Mouse (Mus musculus): Measurements from ENCODE around the gene Itgax. TPM values are rescaled to one million over a fixed set of nuclear protein-coding genes. Genes with fewer than 3 reads are reported as not detected.

The Itgax gene
- 3.2 TPM for polyA plus RNA-seq (2014; fragmentation: Illumina TruSeq; extraction: RNeasy Lipid Tissue Mini Kit (QIAGEN cat#74804); ENCODE audit: low read depth, low replicate concordance)

DNA sequence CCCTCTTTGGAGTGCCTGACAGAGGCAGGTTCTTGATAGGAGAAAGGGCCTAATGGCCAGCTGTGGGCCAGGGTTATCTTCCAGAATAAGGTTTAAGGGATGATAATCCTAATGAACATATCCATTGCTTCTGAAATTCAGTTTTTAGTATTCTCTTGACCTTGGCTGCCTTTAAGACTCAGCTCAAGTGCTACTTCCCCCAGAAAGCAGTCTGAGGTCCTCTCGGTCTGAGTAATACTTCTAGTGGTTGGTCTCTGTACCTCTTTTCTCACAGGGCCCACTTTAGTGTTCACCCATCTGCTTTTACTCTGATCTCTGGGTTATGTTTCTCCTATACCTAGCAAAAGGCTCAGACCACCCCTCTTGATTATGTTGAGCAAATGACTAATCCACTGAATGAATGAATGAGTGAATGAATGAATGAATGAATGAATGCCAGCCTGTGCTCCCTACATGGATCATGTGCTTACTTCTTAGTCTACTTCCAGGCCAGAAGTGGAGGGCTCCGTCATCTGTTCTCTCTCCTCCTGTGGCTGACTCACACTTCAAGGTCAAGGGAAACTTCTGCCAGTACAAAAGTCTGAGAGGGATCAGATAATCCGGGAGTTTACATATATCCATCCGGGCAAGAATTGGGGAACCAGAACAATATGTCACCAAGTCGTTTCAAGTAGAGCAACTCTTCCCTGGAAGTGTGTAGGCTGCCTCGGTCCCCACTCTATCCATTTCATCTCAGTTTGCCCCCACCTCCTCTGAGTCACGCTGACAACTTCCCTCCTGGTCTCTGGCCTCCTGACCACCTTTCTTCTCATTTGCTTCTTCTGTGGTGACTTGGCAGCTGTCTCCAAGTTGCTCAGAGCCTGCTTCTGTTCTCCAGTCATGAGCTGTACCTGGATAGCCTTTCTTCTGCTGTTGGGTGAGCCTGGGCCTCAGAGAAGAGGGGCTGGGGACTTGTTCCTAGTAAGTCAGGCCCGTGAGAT lies at the start of gene Itgax:
TSS of gene Itgax (plus strand) at position 807 of the 980 bp plus-strand sequence.

DNA sequence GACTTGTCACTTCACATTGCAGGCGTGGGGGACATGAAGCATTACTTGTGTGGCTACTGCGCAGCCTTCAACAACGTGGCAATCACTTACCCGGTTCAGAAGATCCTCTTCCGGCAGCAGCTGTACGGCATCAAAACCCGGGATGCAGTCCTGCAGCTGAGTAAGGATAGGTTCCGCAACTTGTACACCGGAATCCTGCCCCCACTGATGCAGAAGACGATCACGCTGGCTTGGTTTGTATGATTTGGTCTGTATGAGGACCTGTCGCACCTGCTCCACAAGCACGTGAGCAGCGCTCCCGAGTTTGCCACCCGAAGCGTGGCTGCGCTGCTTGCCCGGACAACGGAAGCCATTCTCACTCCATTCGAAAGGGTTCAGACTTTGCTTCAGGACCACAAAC lies 24.7 kb downstream of the Itgax start, which contains the start of gene Itgad:
TSS of gene Itgad (plus strand) at position 301 of the 400 bp plus-strand sequence.

Other genes with a start within 250 kb of the Itgax start
- 1.4 TPM for gene Prss53, start 238.6 kb upstream of the Itgax start, polyA plus RNA-seq (2014; fragmentation: Illumina TruSeq; extraction: RNeasy Lipid Tissue Mini Kit (QIAGEN cat#74804); ENCODE audit: low read depth, low replicate concordance)
- gene Gm21974, start 234.1 kb upstream of the Itgax start, polyA plus RNA-seq (2014; fragmentation: Illumina TruSeq; extraction: RNeasy Lipid Tissue Mini Kit (QIAGEN cat#74804); ENCODE audit: low read depth, low replicate concordance): not detected
- 119 TPM for gene Vkorc1, start 233.9 kb upstream of the Itgax start, polyA plus RNA-seq (2014; fragmentation: Illumina TruSeq; extraction: RNeasy Lipid Tissue Mini Kit (QIAGEN cat#74804); ENCODE audit: low read depth, low replicate concordance)
- gene Bckdk, start 225.5 kb upstream of the Itgax start, polyA plus RNA-seq (2014; fragmentation: Illumina TruSeq; extraction: RNeasy Lipid Tissue Mini Kit (QIAGEN cat#74804); ENCODE audit: low read depth, low replicate concordance): 67.6 TPM
- 28.2 TPM for gene Kat8, start 217.0 kb upstream of the Itgax start, polyA plus RNA-seq (2014; fragmentation: Illumina TruSeq; extraction: RNeasy Lipid Tissue Mini Kit (QIAGEN cat#74804); ENCODE audit: low read depth, low replicate concordance)
- gene Prss8, start 199.4 kb upstream of the Itgax start, polyA plus RNA-seq (2014; fragmentation: Illumina TruSeq; extraction: RNeasy Lipid Tissue Mini Kit (QIAGEN cat#74804); ENCODE audit: low read depth, low replicate concordance): 46.6 TPM
- gene Prss36, start 182.8 kb upstream of the Itgax start, polyA plus RNA-seq (2014; fragmentation: Illumina TruSeq; extraction: RNeasy Lipid Tissue Mini Kit (QIAGEN cat#74804); ENCODE audit: low read depth, low replicate concordance): 15.2 TPM
- 459 TPM for gene Fus, start 162.1 kb upstream of the Itgax start, polyA plus RNA-seq (2014; fragmentation: Illumina TruSeq; extraction: RNeasy Lipid Tissue Mini Kit (QIAGEN cat#74804); ENCODE audit: low read depth, low replicate concordance)
- 32.7 TPM for gene Pycard, start 135.7 kb upstream of the Itgax start, polyA plus RNA-seq (2014; fragmentation: Illumina TruSeq; extraction: RNeasy Lipid Tissue Mini Kit (QIAGEN cat#74804); ENCODE audit: low read depth, low replicate concordance)
- 0.87 TPM for gene Trim72, start 125.6 kb upstream of the Itgax start, polyA plus RNA-seq (2014; fragmentation: Illumina TruSeq; extraction: RNeasy Lipid Tissue Mini Kit (QIAGEN cat#74804); ENCODE audit: low read depth, low replicate concordance)
- gene Itgam, start 66.9 kb upstream of the Itgax start, polyA plus RNA-seq (2014; fragmentation: Illumina TruSeq; extraction: RNeasy Lipid Tissue Mini Kit (QIAGEN cat#74804); ENCODE audit: low read depth, low replicate concordance): 13.7 TPM
- 0.06 TPM for gene Gm49368, start 66.9 kb upstream of the Itgax start, polyA plus RNA-seq (2014; fragmentation: Illumina TruSeq; extraction: RNeasy Lipid Tissue Mini Kit (QIAGEN cat#74804); ENCODE audit: low read depth, low replicate concordance)
- 0.22 TPM for gene Itgad, start 24.8 kb downstream of the Itgax start, polyA plus RNA-seq (2014; fragmentation: Illumina TruSeq; extraction: RNeasy Lipid Tissue Mini Kit (QIAGEN cat#74804); ENCODE audit: low read depth, low replicate concordance)
- gene Cox6a2, start 76.8 kb downstream of the Itgax start, polyA plus RNA-seq (2014; fragmentation: Illumina TruSeq; extraction: RNeasy Lipid Tissue Mini Kit (QIAGEN cat#74804); ENCODE audit: low read depth, low replicate concordance): not detected
- 9.3 TPM for gene Armc5, start 107.8 kb downstream of the Itgax start, polyA plus RNA-seq (2014; fragmentation: Illumina TruSeq; extraction: RNeasy Lipid Tissue Mini Kit (QIAGEN cat#74804); ENCODE audit: low read depth, low replicate concordance)
- 6.0 TPM for gene 9130023H24Rik, start 108.5 kb downstream of the Itgax start, polyA plus RNA-seq (2014; fragmentation: Illumina TruSeq; extraction: RNeasy Lipid Tissue Mini Kit (QIAGEN cat#74804); ENCODE audit: low read depth, low replicate concordance)
- gene Tgfb1i1, start 117.3 kb downstream of the Itgax start, polyA plus RNA-seq (2014; fragmentation: Illumina TruSeq; extraction: RNeasy Lipid Tissue Mini Kit (QIAGEN cat#74804); ENCODE audit: low read depth, low replicate concordance): 34.5 TPM
- gene Slc5a2, start 136.1 kb downstream of the Itgax start, polyA plus RNA-seq (2014; fragmentation: Illumina TruSeq; extraction: RNeasy Lipid Tissue Mini Kit (QIAGEN cat#74804); ENCODE audit: low read depth, low replicate concordance): not detected
- 29.3 TPM for gene BC017158, start 168.6 kb downstream of the Itgax start, polyA plus RNA-seq (2014; fragmentation: Illumina TruSeq; extraction: RNeasy Lipid Tissue Mini Kit (QIAGEN cat#74804); ENCODE audit: low read depth, low replicate concordance)